Mouse (Mus musculus): ENCODE results near the gene Gcm1.

The Gcm1 gene

DNA sequence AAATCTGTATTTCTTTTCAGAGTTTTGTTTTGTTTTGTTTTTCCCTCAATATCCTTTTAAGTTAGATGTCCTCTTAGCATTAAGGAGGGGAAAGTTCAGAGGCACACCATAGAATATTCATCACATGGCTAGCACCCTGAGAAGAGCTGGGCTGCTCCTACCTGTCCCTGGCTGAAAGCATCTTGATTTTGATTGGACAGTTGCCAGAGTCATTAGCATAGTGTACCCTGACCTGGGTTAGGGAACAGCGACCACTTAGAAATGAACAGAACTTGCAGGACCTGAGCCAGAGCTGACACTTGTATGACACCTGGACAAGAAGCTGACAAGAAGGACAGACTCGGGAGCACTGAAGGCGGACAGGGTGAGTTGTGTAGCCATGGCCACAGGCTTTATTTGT, at the start of gene Gcm1:
Gene Gcm1 (plus strand): TSS at position 248 of the 400 bp plus-strand sequence.
- no peak for DNase-seq (ENCODE audit: inconsistent age in 2 of 2, low spot score in 1 of 2)

DNA sequence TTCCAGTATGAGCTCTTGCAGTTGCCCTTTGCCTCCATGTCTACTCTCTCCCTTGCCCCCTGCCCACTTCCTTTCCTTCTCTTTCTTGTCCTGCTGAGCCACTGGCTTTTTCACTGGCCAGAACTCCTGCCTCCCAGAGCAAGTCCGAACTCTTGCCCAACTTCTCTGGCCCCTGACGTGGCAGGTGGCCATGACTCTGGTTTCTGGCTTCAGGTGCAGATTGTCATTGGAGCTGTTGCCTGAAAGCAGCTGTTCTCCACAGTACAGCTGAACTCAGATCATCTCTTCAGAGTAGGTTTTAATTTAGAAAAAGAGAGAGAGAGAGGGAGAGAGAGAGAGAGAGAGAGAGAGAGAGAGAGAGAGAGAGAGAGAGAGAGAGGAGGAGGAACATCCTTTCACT, 48.4 kb upstream of the Gcm1 start:
- peak in 1 of 2 experiments; percentile 57 for DNase-seq (ENCODE audit: inconsistent age in 2 of 2, low spot score in 1 of 2)

- DNase-seq (ENCODE audit: inconsistent age in 2 of 2, low spot score in 1 of 2) = peak; percentile 34 to 66
Measured at GRCm38 (mm10) chr9:78005481-78005880, 46.2 kb upstream of the Gcm1 start.

DNA sequence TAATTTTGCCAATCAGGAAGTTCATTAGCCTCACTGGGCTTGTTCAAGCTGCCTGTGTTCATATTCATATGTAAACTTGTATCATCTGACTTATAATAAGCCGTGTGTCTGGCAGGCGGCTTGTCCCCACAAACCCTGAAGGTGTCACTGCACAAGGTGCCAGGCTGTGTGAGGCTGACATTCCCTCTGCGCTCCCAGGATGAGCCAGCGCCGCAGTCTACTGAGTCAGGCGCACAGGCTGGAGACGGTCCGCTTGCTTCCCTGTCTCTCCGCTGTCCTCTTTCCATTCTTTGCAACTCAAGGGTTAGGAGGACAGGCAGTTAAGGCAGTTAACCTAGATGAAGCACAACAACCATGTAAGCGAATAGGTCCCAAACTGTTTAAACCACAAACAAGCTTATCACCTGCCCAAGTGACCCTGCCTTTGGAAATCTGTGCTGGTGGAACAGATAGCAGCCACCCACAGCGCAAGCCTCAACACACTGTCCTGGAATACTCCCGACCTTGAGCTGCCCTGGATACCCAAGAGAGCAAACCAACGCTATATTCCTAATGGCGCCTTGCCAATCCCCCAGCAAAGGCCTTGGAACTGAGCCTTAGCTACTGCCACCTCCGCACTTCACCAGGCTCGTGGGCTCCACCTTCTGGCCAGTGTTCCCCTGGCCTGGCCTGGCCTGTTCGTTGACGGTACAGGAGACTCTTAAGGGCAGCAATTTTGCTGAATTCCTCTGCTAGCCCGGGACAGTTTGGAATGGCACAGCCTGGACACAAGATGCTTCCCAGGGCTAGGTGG, 45.3 kb upstream of the Gcm1 start:
- peak; percentile 93 to 97 for DNase-seq (ENCODE audit: inconsistent age in 2 of 2, low spot score in 1 of 2)

DNA sequence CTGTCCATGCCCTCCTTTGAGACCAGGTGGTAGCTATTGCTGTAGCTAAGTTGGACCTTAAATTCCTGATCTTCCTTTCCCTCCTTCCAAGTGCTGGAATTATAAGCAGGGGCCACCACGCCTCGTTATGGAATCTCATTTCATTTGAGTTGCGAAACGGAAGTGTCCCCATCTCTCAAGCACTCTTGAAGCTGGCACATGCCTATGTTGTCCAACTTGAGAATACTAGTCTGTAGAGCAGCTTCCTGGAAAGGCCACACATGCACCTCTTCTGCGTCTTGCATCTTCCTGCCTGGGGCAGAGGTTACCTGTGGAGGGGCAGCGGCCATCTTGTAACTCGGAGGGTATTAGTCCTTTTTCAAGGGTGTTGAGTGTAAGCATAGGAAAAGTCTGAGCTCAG, 42.3 kb upstream of the Gcm1 start:
- no peak for DNase-seq (ENCODE audit: inconsistent age in 2 of 2, low spot score in 1 of 2)

GRCm38 (mm10) chr9:78010187-78010586, 41.5 kb upstream of the Gcm1 start:
- DNase-seq (ENCODE audit: inconsistent age in 2 of 2, low spot score in 1 of 2) = no peak

DNA sequence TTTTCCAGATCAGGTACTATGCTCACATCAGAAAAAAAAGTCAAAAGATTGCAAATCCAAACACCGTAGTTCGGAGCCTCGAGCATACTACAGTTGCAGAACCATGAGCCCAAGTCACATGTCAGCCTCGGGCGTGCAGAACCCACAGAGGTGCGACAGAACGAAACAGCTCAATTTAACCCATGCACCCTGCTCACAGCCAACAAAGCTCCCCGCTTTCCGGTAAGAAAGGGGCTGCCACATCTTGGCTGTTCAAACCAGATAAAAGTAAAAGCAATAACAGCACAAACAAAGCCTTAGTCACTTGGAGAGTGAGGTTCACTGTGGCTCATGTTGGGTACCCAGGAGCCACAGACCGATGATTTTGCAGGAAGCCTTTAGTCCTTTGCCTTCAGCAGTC, 41.0 kb upstream of the Gcm1 start:
- no peak for DNase-seq (ENCODE audit: inconsistent age in 2 of 2, low spot score in 1 of 2)

DNA sequence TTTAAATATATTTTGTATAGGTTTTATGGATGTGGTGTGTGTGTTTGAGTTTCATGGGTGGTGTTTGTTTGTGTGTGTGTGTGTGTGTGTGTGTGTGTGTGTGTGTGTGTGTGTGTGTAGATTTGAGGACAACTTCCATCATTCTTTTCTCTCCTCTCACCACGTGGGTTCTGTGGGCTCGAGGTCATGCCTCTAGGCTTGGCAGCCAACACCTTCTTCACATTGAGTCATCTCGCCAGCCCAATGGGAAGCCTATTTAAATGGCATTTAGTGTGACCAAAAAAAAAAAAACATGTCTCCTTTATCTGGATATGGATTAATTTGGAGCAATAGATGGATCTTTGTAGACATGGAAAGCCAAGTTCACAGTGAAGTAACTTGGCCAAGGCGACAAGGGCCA, 39.7 kb upstream of the Gcm1 start:
- no peak for DNase-seq (ENCODE audit: inconsistent age in 2 of 2, low spot score in 1 of 2)

DNA sequence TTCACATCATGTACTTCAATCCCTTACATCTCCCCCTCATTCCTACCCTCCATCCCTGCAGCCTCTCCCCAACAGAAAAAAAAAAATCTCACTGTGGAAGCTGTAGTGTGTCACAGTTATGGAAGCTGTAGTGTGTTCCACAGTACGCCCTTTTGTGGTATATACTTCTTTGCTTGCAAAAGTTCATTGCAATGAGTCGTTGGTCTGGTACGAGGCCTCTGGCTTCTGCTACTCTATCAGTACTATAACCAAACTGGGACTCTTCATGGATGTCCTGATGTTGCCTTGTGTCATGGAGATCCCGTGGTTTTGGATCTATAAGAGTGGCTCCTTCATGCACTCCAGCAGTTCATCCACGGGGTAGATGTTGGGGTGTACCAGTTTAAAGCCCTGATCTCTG, 39.0 kb upstream of the Gcm1 start:
- DNase-seq (ENCODE audit: inconsistent age in 2 of 2, low spot score in 1 of 2) = no peak

GRCm38 (mm10) chr9:78013813-78014212, 37.9 kb upstream of the Gcm1 start:
- DNase-seq (ENCODE audit: inconsistent age in 2 of 2, low spot score in 1 of 2) = no peak

- DNase-seq (ENCODE audit: inconsistent age in 2 of 2, low spot score in 1 of 2) = no peak
Measured at GRCm38 (mm10) chr9:78015816-78016215, 35.9 kb upstream of the Gcm1 start.

DNA sequence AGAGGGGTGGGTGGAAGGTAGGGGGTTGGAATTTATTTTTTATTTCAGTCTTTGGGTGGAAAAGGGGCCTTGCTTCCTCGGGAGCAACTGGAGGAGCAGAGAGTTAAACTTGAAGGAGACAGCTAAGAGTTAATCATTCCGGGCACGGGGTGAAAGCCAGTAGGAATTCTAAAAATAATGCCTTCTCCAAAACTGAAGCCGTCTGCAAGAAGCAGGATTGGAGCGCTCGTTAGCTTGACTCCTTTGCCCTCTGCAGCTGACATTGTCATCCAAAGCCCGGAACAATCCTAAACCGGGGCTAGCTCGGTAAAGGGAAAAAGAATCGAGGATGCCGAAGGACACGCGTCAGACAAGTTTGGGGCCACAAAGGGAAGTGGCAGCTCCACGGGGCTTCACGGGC, 35.4 kb upstream of the Gcm1 start:
- no peak for DNase-seq (ENCODE audit: inconsistent age in 2 of 2, low spot score in 1 of 2)

- peak in 1 of 2 experiments; percentile 35 for DNase-seq (ENCODE audit: inconsistent age in 2 of 2, low spot score in 1 of 2)
Measured at GRCm38 (mm10) chr9:78021256-78021655, 30.5 kb upstream of the Gcm1 start.

DNA sequence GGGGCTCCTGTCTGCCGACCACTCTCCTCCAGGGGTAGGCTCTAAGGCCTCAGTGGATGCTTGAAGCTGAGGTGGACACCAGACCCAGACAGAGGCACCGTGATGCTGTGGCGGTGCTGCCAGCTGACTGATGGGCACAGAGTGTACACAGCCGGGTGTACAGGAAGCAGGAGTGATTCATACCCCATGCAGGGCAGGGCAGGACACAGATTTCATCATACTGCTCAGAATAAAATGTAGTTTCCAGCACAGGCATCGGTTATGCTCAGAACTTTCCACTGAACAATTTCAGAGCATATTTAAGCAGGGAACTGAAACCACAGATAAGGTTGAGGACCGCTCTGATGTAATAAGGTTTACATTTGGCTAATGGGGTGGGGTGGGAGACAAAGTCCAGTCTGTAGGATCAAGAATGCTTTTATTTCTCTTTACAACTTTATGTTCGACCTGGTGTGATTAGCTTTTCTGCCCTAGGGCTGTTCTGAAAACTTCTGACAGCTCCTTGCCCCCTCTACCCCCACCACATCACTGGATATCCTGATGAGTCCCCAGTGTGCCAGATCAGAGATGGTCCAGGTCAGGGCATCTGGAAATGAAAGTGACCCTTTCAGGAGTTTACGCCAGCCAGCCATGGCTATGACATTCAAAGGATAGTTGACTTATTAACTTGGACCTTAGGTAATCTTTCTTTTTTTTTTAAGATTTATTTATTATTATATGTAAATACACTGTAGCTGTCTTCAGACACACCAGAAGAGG, 29.4 kb upstream of the Gcm1 start:
- peak; percentile 88 to 92 for DNase-seq (ENCODE audit: inconsistent age in 2 of 2, low spot score in 1 of 2)

- peak; percentile 54 to 85 for DNase-seq (ENCODE audit: inconsistent age in 2 of 2, low spot score in 1 of 2)
Measured at GRCm38 (mm10) chr9:78024823-78025222, 26.9 kb upstream of the Gcm1 start.

DNA sequence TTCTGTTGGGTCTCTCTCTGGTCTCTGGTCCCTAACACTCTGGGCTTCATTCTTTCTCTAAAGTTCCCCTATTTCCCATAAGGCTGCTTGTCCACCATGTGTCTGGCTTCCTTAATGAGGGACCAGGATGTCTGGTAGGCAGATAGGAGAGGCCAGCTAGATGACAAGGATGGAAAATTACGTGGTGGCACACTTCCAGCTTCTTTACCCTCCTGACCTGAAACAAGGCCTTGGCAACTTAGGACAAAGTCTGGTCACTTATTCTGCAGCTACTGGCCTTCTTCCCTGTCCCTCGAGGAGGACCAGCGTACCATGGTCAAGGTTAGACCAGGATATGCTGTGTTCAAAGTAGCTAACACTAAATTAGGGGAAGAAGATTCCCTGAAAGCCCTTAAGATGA, 24.6 kb upstream of the Gcm1 start:
- DNase-seq (ENCODE audit: inconsistent age in 2 of 2, low spot score in 1 of 2) = peak; percentile 74 to 90

GRCm38 (mm10) chr9:78030835-78031456, 20.8 kb upstream of the Gcm1 start:
- peak in 1 of 2 experiments; percentile 40 for DNase-seq (ENCODE audit: inconsistent age in 2 of 2, low spot score in 1 of 2)

DNA sequence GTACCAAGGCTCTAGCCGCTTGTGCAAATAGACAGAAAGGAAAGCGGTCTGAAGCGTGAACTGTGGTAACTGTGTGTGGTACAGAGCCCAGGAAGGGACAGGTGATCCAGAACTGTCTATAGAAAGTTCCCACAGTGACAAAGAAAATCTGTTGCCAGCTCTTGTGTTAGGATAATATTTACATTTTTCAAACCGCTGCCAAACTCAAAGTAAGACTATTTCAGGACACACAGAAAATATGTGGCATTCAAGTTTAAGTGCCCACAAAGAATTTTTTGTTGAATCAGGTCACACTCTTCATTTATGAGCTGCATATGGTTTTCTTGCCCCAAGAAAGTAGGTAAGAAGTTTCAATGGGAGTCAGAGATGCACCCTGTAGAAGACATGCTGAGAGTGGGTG, 18.8 kb upstream of the Gcm1 start:
- DNase-seq (ENCODE audit: inconsistent age in 2 of 2, low spot score in 1 of 2) = no peak

GRCm38 (mm10) chr9:78035296-78035695, 16.4 kb upstream of the Gcm1 start:
- DNase-seq (ENCODE audit: inconsistent age in 2 of 2, low spot score in 1 of 2) = no peak

- peak; percentile 36 to 67 for DNase-seq (ENCODE audit: inconsistent age in 2 of 2, low spot score in 1 of 2)
Measured at GRCm38 (mm10) chr9:78035831-78036230, 15.9 kb upstream of the Gcm1 start.

- DNase-seq (ENCODE audit: inconsistent age in 2 of 2, low spot score in 1 of 2) = peak; percentile 81 to 93
Measured at GRCm38 (mm10) chr9:78038755-78039489, 12.8 kb upstream of the Gcm1 start.
